Mouse (Mus musculus) WW6 (cell line): ENCODE measurements around the gene Csmd2.
"Not testable (repeated sequence)": the region's sequence is repeated elsewhere in the genome, so short reads cannot be mapped to it uniquely, and the experiment has no call there.

Experiments used
- DNase-seq: peaks from one replicate; pipeline ENCODE4 v3.0.0-alpha.2; 2013; ENCODE audit warnings: low read depth, low spot score

Gene Csmd2

GRCm38 (mm10) chr4:128489521-128490100, 502.0 kb downstream of the Csmd2 start:
- no peak for DNase-seq

- no peak for DNase-seq
Measured at GRCm38 (mm10) chr4:128492055-128492454, 504.4 kb downstream of the Csmd2 start.

- no peak for DNase-seq
Measured at GRCm38 (mm10) chr4:128499980-128500379, 512.3 kb downstream of the Csmd2 start.

- no peak for DNase-seq
Measured at GRCm38 (mm10) chr4:128506878-128507277, 519.2 kb downstream of the Csmd2 start.

- DNase-seq = no peak
Measured at GRCm38 (mm10) chr4:128509885-128510284, 522.2 kb downstream of the Csmd2 start.

- no peak for DNase-seq
Measured at GRCm38 (mm10) chr4:128514496-128514895, 526.8 kb downstream of the Csmd2 start.

- no peak for DNase-seq
Measured at GRCm38 (mm10) chr4:128521276-128521675, 533.6 kb downstream of the Csmd2 start.

- DNase-seq = no peak
Measured at GRCm38 (mm10) chr4:128543378-128543777, 555.7 kb downstream of the Csmd2 start.

- not testable (repeated sequence) for DNase-seq
Measured at GRCm38 (mm10) chr4:128543956-128544486, 556.4 kb downstream of the Csmd2 start.

GRCm38 (mm10) chr4:128550756-128551155, 563.1 kb downstream of the Csmd2 start:
- no peak for DNase-seq

GRCm38 (mm10) chr4:128554198-128554597, 566.5 kb downstream of the Csmd2 start:
- DNase-seq = no peak

GRCm38 (mm10) chr4:128560327-128560726, 572.7 kb downstream of the Csmd2 start:
- DNase-seq = no peak

- no peak for DNase-seq
Measured at GRCm38 (mm10) chr4:128575811-128576210, 588.2 kb downstream of the Csmd2 start.

- no peak for DNase-seq
Measured at GRCm38 (mm10) chr4:128579182-128579581, 591.5 kb downstream of the Csmd2 start.

- no peak for DNase-seq
Measured at GRCm38 (mm10) chr4:128593286-128593685, 605.6 kb downstream of the Csmd2 start.

- DNase-seq = no peak
Measured at GRCm38 (mm10) chr4:128594062-128594461, 606.4 kb downstream of the Csmd2 start.

GRCm38 (mm10) chr4:128597801-128598560, 610.3 kb downstream of the Csmd2 start:
- no peak for DNase-seq

- DNase-seq = no peak
Measured at GRCm38 (mm10) chr4:128606586-128606985, 618.9 kb downstream of the Csmd2 start.

GRCm38 (mm10) chr4:128607661-128608060, 620.0 kb downstream of the Csmd2 start:
- no peak for DNase-seq

- no peak for DNase-seq
Measured at GRCm38 (mm10) chr4:128609276-128609924, 621.7 kb downstream of the Csmd2 start.

- DNase-seq = peak; percentile 91
Measured at GRCm38 (mm10) chr4:128609925-128610402, 622.3 kb downstream of the Csmd2 start, which contains the start of gene Zscan20. Zscan20 (minus strand) TSS chr4:128610098.

GRCm38 (mm10) chr4:128610706-128611105, 623.0 kb downstream of the Csmd2 start:
- DNase-seq = no peak
